Mouse (Mus musculus): Measurements from ENCODE around the gene 1810009A15Rik. TPM values are rescaled to one million over a fixed set of nuclear protein-coding genes. Genes with fewer than 3 reads are reported as not detected.

1810009A15Rik gene
- polyA plus RNA-seq, 1 experiment from 2014 or later: 40.1 TPM

- Histone ChIP-seq H3K36me3 (peaks cover 33% of the 10 kb centered on the region), H3K9me3 (replicated peaks) (no peaks in the 10 kb centered on the region), H3K4me2 (peak overlapping the region; percentile 75), H3K27me3 (replicated peaks) (no peaks in the 10 kb centered on the region), H3K4me3 (replicated peaks) (peak overlapping the region; percentile 64), H3K27ac (replicated peaks) (no peak overlapping the region), H3K4me1 (peaks cover 42% of the 10 kb centered on the region), H3K9ac (replicated peaks) (peak overlapping the region; percentile 83)
- 55% methylated on average over 3 of the region's 3 CpGs for WGBS
- no peak for ATAC-seq (ENCODE audit: low FRiP score)
Measured at GRCm38 (mm10) chr19:8899079-8899478, 10.4 kb downstream of the 1810009A15Rik start.

GRCm38 (mm10) chr19:8903412-8903811, 14.8 kb downstream of the 1810009A15Rik start:
- WGBS: 94% methylated on average over 5 of the region's 5 CpGs
- H3K9me3 ChIP-seq (replicated peaks): no peaks in the 10 kb centered on the region
- H3K4me3 ChIP-seq (replicated peaks): no peak overlapping the region
- H3K9ac ChIP-seq (replicated peaks): no peak overlapping the region
- H3K27ac ChIP-seq (replicated peaks): no peak overlapping the region
- H3K27me3 ChIP-seq (replicated peaks): no peaks in the 10 kb centered on the region
- peaks cover 59% of the 10 kb centered on the region for H3K36me3 ChIP-seq
- no peak for ATAC-seq (ENCODE audit: low FRiP score)
- peaks cover 20% of the 10 kb centered on the region for H3K4me1 ChIP-seq
- no peak overlapping the region for H3K4me2 ChIP-seq

- Histone ChIP-seq H3K4me2 (no peak overlapping the region), H3K4me1 (no peaks in the 10 kb centered on the region), H3K9ac (replicated peaks) (no peak overlapping the region), H3K4me3 (replicated peaks) (no peak overlapping the region), H3K27me3 (replicated peaks) (no peaks in the 10 kb centered on the region), H3K27ac (replicated peaks) (no peak overlapping the region), H3K9me3 (replicated peaks) (no peaks in the 10 kb centered on the region), H3K36me3 (peaks cover 94% of the 10 kb centered on the region)
- no peak for ATAC-seq (ENCODE audit: low FRiP score)
- 89% methylated on average over 6 of the region's 6 CpGs for WGBS
Measured at GRCm38 (mm10) chr19:8908531-8908930, 19.9 kb downstream of the 1810009A15Rik start.

GRCm38 (mm10) chr19:8911810-8912209, 23.2 kb downstream of the 1810009A15Rik start:
- Histone ChIP-seq H3K27ac (replicated peaks) (no peak overlapping the region), H3K9me3 (replicated peaks) (no peaks in the 10 kb centered on the region), H3K4me3 (replicated peaks) (no peak overlapping the region), H3K4me2 (no peak overlapping the region), H3K36me3 (peaks cover 99% of the 10 kb centered on the region), H3K4me1 (no peaks in the 10 kb centered on the region), H3K9ac (replicated peaks) (no peak overlapping the region), H3K27me3 (replicated peaks) (no peaks in the 10 kb centered on the region)
- WGBS: 87% methylated on average over 5 of the region's 5 CpGs
- ATAC-seq (ENCODE audit: low FRiP score): no peak

GRCm38 (mm10) chr19:8914212-8914611, 25.6 kb downstream of the 1810009A15Rik start:
- Histone ChIP-seq H3K4me3 (replicated peaks) (no peak overlapping the region), H3K36me3 (peaks cover 75% of the 10 kb centered on the region), H3K9me3 (replicated peaks) (no peaks in the 10 kb centered on the region), H3K4me1 (no peaks in the 10 kb centered on the region), H3K9ac (replicated peaks) (no peak overlapping the region), H3K27me3 (replicated peaks) (no peaks in the 10 kb centered on the region), H3K27ac (replicated peaks) (no peak overlapping the region), H3K4me2 (no peak overlapping the region)
- ATAC-seq (ENCODE audit: low FRiP score): no peak
- 98% methylated on average over 3 of the region's 3 CpGs for WGBS

- no peak overlapping the region for H3K9ac ChIP-seq (replicated peaks)
- no peaks in the 10 kb centered on the region for H3K27me3 ChIP-seq (replicated peaks)
- no peak overlapping the region for H3K4me3 ChIP-seq (replicated peaks)
- H3K36me3 ChIP-seq: peaks cover 37% of the 10 kb centered on the region
- H3K4me1 ChIP-seq: peaks cover 18% of the 10 kb centered on the region
- no peak overlapping the region for H3K4me2 ChIP-seq
- WGBS: 90% methylated on average over 3 of the region's 3 CpGs
- ATAC-seq (ENCODE audit: low FRiP score): no peak
- no peaks in the 10 kb centered on the region for H3K9me3 ChIP-seq (replicated peaks)
- no peak overlapping the region for H3K27ac ChIP-seq (replicated peaks)
Measured at GRCm38 (mm10) chr19:8919000-8919399, 30.3 kb downstream of the 1810009A15Rik start.

- H3K27me3 ChIP-seq (replicated peaks): no peaks in the 10 kb centered on the region
- H3K4me3 ChIP-seq (replicated peaks): peak overlapping the region; percentile 66
- peaks cover 30% of the 10 kb centered on the region for H3K36me3 ChIP-seq
- WGBS: 51% methylated on average over 6 of the region's 6 CpGs
- ATAC-seq (ENCODE audit: low FRiP score): 0 out of 2 replicates have a peak, but pooled peaks have one; percentile 2
- no peaks in the 10 kb centered on the region for H3K9me3 ChIP-seq (replicated peaks)
- peak overlapping the region; percentile 64 for H3K9ac ChIP-seq (replicated peaks)
- peaks cover 18% of the 10 kb centered on the region for H3K4me1 ChIP-seq
- H3K4me2 ChIP-seq: peak overlapping the region; percentile 67
- peak overlapping the region; percentile 90 for H3K27ac ChIP-seq (replicated peaks)
Measured at GRCm38 (mm10) chr19:8919684-8920072, 31.0 kb downstream of the 1810009A15Rik start.

- peaks cover 18% of the 10 kb centered on the region for H3K4me1 ChIP-seq
- H3K27me3 ChIP-seq (replicated peaks): no peaks in the 10 kb centered on the region
- 1% methylated on average over 50 of the region's 50 CpGs for WGBS
- H3K36me3 ChIP-seq: peaks cover 25% of the 10 kb centered on the region
- H3K4me2 ChIP-seq: peak within 1 kb of the TSS; percentile 67
- H3K9me3 ChIP-seq (replicated peaks): no peaks in the 10 kb centered on the region
- H3K9ac ChIP-seq (replicated peaks): peak within 1 kb of the TSS; percentile 64
- ATAC-seq (ENCODE audit: low FRiP score): peak; percentile 97
- peak within 1 kb of the TSS; percentile 90 for H3K27ac ChIP-seq (replicated peaks)
- H3K4me3 ChIP-seq (replicated peaks): peak within 1 kb of the TSS; percentile 66
Measured at GRCm38 (mm10) chr19:8920073-8920736, 31.6 kb downstream of the 1810009A15Rik start, which contains the start of gene B3gat3. Gene B3gat3, plus strand, starts transcription at chr19:8920374.

- H3K4me3 ChIP-seq (replicated peaks): peak overlapping the region; percentile 66
- H3K36me3 ChIP-seq: peaks cover 24% of the 10 kb centered on the region
- ATAC-seq (ENCODE audit: low FRiP score): 0 out of 2 replicates have a peak, but pooled peaks have one; percentile 17
- no peaks in the 10 kb centered on the region for H3K27me3 ChIP-seq (replicated peaks)
- H3K27ac ChIP-seq (replicated peaks): peak overlapping the region; percentile 90
- peak overlapping the region; percentile 67 for H3K4me2 ChIP-seq
- peak overlapping the region; percentile 64 for H3K9ac ChIP-seq (replicated peaks)
- WGBS: 1% methylated on average over 6 of the region's 6 CpGs
- H3K4me1 ChIP-seq: peaks cover 18% of the 10 kb centered on the region
- no peaks in the 10 kb centered on the region for H3K9me3 ChIP-seq (replicated peaks)
Measured at GRCm38 (mm10) chr19:8920836-8921291, 32.2 kb downstream of the 1810009A15Rik start.

GRCm38 (mm10) chr19:8921741-8922140, 33.1 kb downstream of the 1810009A15Rik start:
- no peak for ATAC-seq (ENCODE audit: low FRiP score)
- Histone ChIP-seq H3K36me3 (peaks cover 22% of the 10 kb centered on the region), H3K9ac (replicated peaks) (no peak overlapping the region), H3K4me2 (peak overlapping the region; percentile 67), H3K4me1 (peaks cover 18% of the 10 kb centered on the region), H3K4me3 (replicated peaks) (peak overlapping the region; percentile 66; the same call in 1 of the 2 replicates), H3K27me3 (replicated peaks) (no peaks in the 10 kb centered on the region), H3K9me3 (replicated peaks) (no peaks in the 10 kb centered on the region), H3K27ac (replicated peaks) (no peak overlapping the region)
- WGBS: 87% methylated on average over 9 of the region's 9 CpGs

GRCm38 (mm10) chr19:8926766-8927165, 38.1 kb downstream of the 1810009A15Rik start:
- Histone ChIP-seq H3K27ac (replicated peaks) (no peak overlapping the region), H3K9ac (replicated peaks) (no peak overlapping the region), H3K4me2 (no peak overlapping the region), H3K4me3 (replicated peaks) (no peak overlapping the region), H3K36me3 (peaks cover 31% of the 10 kb centered on the region), H3K27me3 (replicated peaks) (no peaks in the 10 kb centered on the region), H3K4me1 (peaks cover 26% of the 10 kb centered on the region), H3K9me3 (replicated peaks) (no peaks in the 10 kb centered on the region)
- no peak for ATAC-seq (ENCODE audit: low FRiP score)
- WGBS: 95% methylated on average over 2 of the region's 2 CpGs

GRCm38 (mm10) chr19:8927891-8928525, 39.4 kb downstream of the 1810009A15Rik start:
- H3K36me3 ChIP-seq: peaks cover 27% of the 10 kb centered on the region
- peaks cover 24% of the 10 kb centered on the region for H3K4me1 ChIP-seq
- no peak for ATAC-seq (ENCODE audit: low FRiP score)
- H3K9me3 ChIP-seq (replicated peaks): no peaks in the 10 kb centered on the region
- no peak overlapping the region for H3K4me3 ChIP-seq (replicated peaks)
- H3K4me2 ChIP-seq: no peak overlapping the region
- H3K9ac ChIP-seq (replicated peaks): 0 out of 2 replicates have a peak overlapping the region, but pooled peaks have one; percentile 3
- no peak overlapping the region for H3K27ac ChIP-seq (replicated peaks)
- H3K27me3 ChIP-seq (replicated peaks): no peaks in the 10 kb centered on the region
- WGBS: 90% methylated on average over 12 of the region's 12 CpGs
